In the genomic region with DNA sequence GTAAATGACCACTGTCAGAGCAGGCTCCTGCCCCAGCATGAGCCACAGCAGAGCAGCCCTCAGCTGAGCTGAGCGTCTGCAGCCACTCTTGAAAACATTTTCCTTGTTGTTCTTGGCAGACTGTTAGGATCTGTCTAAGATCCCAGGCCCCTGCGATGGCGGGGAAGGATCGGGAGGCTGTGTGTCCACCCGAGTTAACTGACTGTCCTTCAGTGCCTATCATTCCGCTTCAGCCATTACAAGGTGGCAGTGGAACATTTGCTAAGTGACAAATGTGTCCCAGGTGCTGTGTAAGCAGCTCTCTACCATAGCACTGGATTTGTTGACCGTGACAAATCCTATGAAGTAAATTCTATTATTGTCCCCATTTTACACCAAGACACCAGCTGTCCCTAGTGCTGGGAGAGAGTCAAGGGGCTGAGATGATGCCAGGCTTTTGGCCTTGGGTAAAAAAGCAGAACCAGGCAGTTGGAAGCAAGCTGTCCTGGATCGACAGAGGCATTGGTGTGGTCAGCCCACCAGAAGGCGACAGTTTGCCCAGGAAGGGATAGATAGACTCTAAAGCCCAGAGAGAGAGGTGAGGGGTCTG, we compare ENCODE assay signal across 10 mouse cellular contexts. TPM values are rescaled to one million over a fixed set of nuclear protein-coding genes. Genes with fewer than 3 reads are reported as not detected.
DNase-seq lines count a peak whose midpoint lies in the region; ATAC-seq and TF ChIP-seq lines count a peak whose summit lies in the region.
"Had no signal": no experiment of that assay in that cellular context is flagged by ENCODE, and none has a peak within 500 bp of the region (broad histone marks: within the 10 kb centered on the region; RNA-seq: fewer than 3 reads in every experiment).

No protein-coding gene starts in this region.

- peak overlapping the region; percentile 93 for H3K27ac ChIP-seq in left cerebral cortex, adult 2 months
- H3K27ac ChIP-seq: limb, embryonic 12.5 days had no signal

- H3K27me3 ChIP-seq in myocyte (ENCODE audit: control insufficient read depth, insufficient read depth, insufficient read length), result no peaks in the 10 kb centered on the region
- H3K27me3 ChIP-seq: limb, embryonic 12.5 days had no signal

- no peak overlapping the region for H3ac ChIP-seq in myocyte (ENCODE audit: control insufficient read depth, insufficient read length)

- no peak overlapping the region for H3K4me2 ChIP-seq in myocyte (ENCODE audit: low read depth)
- H3K4me2 ChIP-seq: limb, embryonic 12.5 days had no signal

- H3K36me3 ChIP-seq in myocyte (ENCODE audit: control insufficient read depth, insufficient read depth), result no peaks in the 10 kb centered on the region
- H3K36me3 ChIP-seq: limb, embryonic 12.5 days had no signal

- peak; percentile 95 for DNase-seq in heart, adult 11 months
- DNase-seq in heart, postnatal 10 days, result no peak
- no peak for DNase-seq in left cerebral cortex, adult 2 months (ENCODE audit: extremely low spot score in 1 of 2, low spot score in 2 of 2)
- DNase-seq in left cerebral cortex, postnatal 10 days (ENCODE audit: extremely low spot score in 1 of 2, low spot score in 2 of 2), result no peak
- DNase-seq in cerebellum, postnatal 25 days, result peak; percentile 73 to 74
- no peak for DNase-seq in urinary bladder, postnatal 36 days (ENCODE audit: low spot score in 2 of 2)
- DNase-seq: lung, postnatal 4 days had no signal

- H3K79me2 ChIP-seq in myocyte (ENCODE audit: control insufficient read depth, insufficient read depth), result no peaks in the 10 kb centered on the region

- H3K4me3 ChIP-seq in left cerebral cortex, adult 2 months, result no peak overlapping the region
- H3K4me3 ChIP-seq in myocyte, result no peak overlapping the region
- H3K4me3 ChIP-seq: limb, embryonic 12.5 days had no signal

- intact Hi-C loops in heart, postnatal 10 days (cut with DNase I), result no loop called here
- intact Hi-C loops in left cerebral cortex, adult 2 months (cut with DNase I), result no loop called here
- intact Hi-C loops in left cerebral cortex, postnatal 10 days (cut with DNase I), result no loop called here

- no peak for TF ChIP-seq POLR2A in myocyte (IDR thresholded peaks at IDR 0.05; ENCODE audit: insufficient read length, low read depth)

- TF ChIP-seq CTCF in left cerebral cortex, adult 2 months (IDR thresholded peaks at IDR 0.05), result no peak

- ATAC-seq in frontal cortex, adult (ENCODE audit: low TSS enrichment), result no peak

TF ChIP-seq in myocyte, 11 proteins besides CTCF, POLR2A, EP300 and RAD21:
- TF ChIP-seq MAX (IDR thresholded peaks at IDR 0.05; ENCODE audit: low read depth) (no peak), USF1 (IDR thresholded peaks at IDR 0.05; ENCODE audit: low read depth) (no peak), POLR2AphosphoS2 (IDR thresholded peaks at IDR 0.05; ENCODE audit: insufficient read length, low read depth) (no peak), TCF12 (IDR thresholded peaks at IDR 0.05; ENCODE audit: insufficient read depth, poor library complexity, severe bottlenecking) (peak; percentile 58), MYOG (IDR thresholded peaks at IDR 0.05; ENCODE audit: control insufficient read depth in 1 of 3, insufficient read depth in 1 of 3, insufficient read length in 2 of 3, low read depth in 2 of 3) (peak in 2 of 3 experiments; percentile 51 to 90), MYOD1 (IDR thresholded peaks at IDR 0.05; ENCODE audit: control insufficient read depth in 1 of 3, insufficient read length in 2 of 3, low read depth in 2 of 3) (peak in 2 of 3 experiments; percentile 45 to 71), REST (IDR thresholded peaks at IDR 0.05; ENCODE audit: insufficient read depth, insufficient read length) (no peak), TCF3 (IDR thresholded peaks at IDR 0.05; ENCODE audit: insufficient read length, low read depth) (peak; percentile 16), E2F4 (IDR thresholded peaks at IDR 0.05; ENCODE audit: insufficient read depth) (no peak), CEBPB (IDR thresholded peaks at IDR 0.05; ENCODE audit: insufficient read depth, poor library complexity, severe bottlenecking) (no peak), SRF (IDR thresholded peaks at IDR 0.05; ENCODE audit: control insufficient read depth, insufficient read length, low read depth) (no peak)

RNA-seq across cellular contexts. Expression of a gene that starts 46.6 kb away (rescaled TPM):
- 100 to 1,000 TPM; 263 to 279 TPM for total RNA-seq in heart, postnatal 10 days (2021)
- 10 to 100 TPM; 45.5 to 49.1 TPM for total RNA-seq in left cerebral cortex, adult 2 months (2021)
- 10 to 100 TPM; 10.5 to 11.3 TPM for total RNA-seq in left cerebral cortex, postnatal 10 days (2021)
- 36.6 TPM for polyA plus RNA-seq in myocyte (2012; fragmentation: generic; extraction: Trizol)

RNA-seq across cellular contexts. Expression of a gene that starts 53.1 kb away (rescaled TPM):
- total RNA-seq in heart, postnatal 10 days (2021), result 10 to 100 TPM; 28.3 to 30.2 TPM
- total RNA-seq in left cerebral cortex, adult 2 months (2021), result 10 to 100 TPM; 47.4 to 49.5 TPM
- total RNA-seq in left cerebral cortex, postnatal 10 days (2021), result 10 to 100 TPM; 48.7 to 53.1 TPM
- 62.0 TPM for polyA plus RNA-seq in myocyte (2012; fragmentation: generic; extraction: Trizol)

RNA-seq across cellular contexts. Expression of a gene that starts 53.2 kb away (rescaled TPM):
- total RNA-seq in heart, postnatal 10 days (2021), result 10 to 100 TPM; 16.3 to 20.7 TPM
- total RNA-seq in left cerebral cortex, adult 2 months (2021), result 10 to 100 TPM; 17.8 to 18.6 TPM
- total RNA-seq in left cerebral cortex, postnatal 10 days (2021), result 10 to 100 TPM; 16.5 to 16.9 TPM
- 14.9 TPM for polyA plus RNA-seq in myocyte (2012; fragmentation: generic; extraction: Trizol)

Comparison
In these comparisons a context has a peak if more than half of its experiments do, and no peak if none do; other contexts are left out.
1. DNase-seq: peak in heart, adult 11 months (single experiment) and cerebellum, postnatal 25 days (2 of 2); none in heart, postnatal 10 days (0 of 2), left cerebral cortex, adult 2 months (0 of 2), left cerebral cortex, postnatal 10 days (0 of 2) and urinary bladder, postnatal 36 days (0 of 2).
2. RNA of a gene that starts 46.6 kb away (total RNA-seq): 263 to 279 TPM in heart, postnatal 10 days; 45.5 to 49.1 TPM in left cerebral cortex, adult 2 months and 10.5 to 11.3 TPM in left cerebral cortex, postnatal 10 days; every median in the first group is over 4 times any median in the second.